Mouse (Mus musculus) frontal cortex, adult (tissue): Measurements from ENCODE around the gene Clptm1.

Experiments
- ATAC-seq: cut with Nextera tagmentation; 2 replicates; pipeline ENCODE4 v1.9.2; 2017; ENCODE audit warnings: mild to moderate bottlenecking, moderate library complexity, mixed read lengths; ENCODE audit not compliant: low TSS enrichment

The Clptm1 gene

DNA sequence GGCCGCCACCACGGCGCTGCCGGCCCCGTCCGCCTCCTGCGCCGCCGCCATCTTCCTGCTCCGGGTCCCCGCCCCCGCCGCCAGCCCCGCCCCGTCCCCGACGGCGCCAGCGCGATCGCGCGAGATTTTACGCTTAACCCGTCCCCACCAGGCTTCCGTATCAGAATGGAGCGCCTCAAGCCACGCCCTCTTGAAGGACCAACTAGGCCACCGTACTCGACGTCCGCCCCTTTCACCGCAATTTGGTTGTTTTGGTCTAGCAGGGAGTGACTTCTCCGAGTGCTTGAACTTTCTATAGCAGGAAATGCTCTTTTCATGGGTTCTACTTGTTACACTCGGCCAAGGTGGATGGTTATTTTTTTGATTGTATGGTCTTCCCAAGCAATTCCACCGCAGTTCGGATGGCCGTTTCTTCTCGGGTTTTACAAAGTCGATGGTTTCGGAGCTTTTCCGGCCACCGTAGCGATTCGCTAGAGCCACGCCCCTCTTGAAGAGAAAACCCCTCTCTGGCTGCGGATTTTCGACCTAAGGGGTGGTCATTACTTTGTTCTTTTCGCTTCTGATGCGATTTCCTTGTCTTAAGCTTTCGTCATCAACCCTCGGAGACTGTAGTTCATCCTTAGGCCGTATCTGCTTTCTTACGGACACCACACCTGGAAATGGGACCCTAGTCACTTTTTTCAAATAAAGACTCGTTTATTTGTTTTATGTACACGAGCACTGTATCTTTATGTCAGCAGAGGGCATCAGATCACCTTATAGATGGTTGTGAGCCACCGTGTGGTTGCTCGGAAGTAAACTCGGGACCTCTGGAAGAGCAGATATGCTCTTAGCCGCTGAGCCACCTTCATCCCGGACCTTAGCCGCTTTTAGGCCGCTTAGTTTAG lies at the start of gene Clptm1:
Clptm1 (minus strand) TSS at position 79 of the 887 bp plus-strand sequence.
- ATAC-seq: peak; percentile 46

DNA sequence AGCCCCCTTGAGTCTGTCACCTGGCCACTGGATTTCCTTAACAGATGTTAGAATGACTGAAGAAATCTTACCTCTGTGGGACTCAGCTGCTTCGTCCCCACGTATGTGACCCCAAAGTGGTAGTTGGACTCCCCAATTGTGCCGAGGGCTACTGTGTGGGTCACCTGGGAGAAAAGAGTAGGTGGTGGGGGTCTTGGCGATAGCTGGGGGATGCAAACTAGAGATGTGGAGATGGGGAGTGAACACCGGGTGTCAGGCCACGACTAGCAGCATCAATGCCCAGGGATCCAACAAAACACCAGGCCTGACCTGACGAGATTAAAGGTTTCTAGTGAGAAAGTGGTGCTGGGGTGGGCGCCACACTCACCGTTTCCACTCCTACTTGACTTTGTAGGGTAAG lies 48.8 kb upstream of the Clptm1 start:
- ATAC-seq: no peak

- no peak for ATAC-seq
Measured at GRCm38 (mm10) chr7:19713196-19713595, 48.4 kb upstream of the Clptm1 start.

GRCm38 (mm10) chr7:19712414-19712813 lies 47.6 kb upstream of the Clptm1 start:
- no peak for ATAC-seq

GRCm38 (mm10) chr7:19710650-19711049 lies 45.8 kb upstream of the Clptm1 start:
- ATAC-seq: no peak

- no peak for ATAC-seq
Measured at GRCm38 (mm10) chr7:19705271-19705670, 40.4 kb upstream of the Clptm1 start.

GRCm38 (mm10) chr7:19704475-19704874 lies 39.6 kb upstream of the Clptm1 start:
- no peak for ATAC-seq

- ATAC-seq: no peak
Measured at GRCm38 (mm10) chr7:19702859-19703555, 38.2 kb upstream of the Clptm1 start.

DNA sequence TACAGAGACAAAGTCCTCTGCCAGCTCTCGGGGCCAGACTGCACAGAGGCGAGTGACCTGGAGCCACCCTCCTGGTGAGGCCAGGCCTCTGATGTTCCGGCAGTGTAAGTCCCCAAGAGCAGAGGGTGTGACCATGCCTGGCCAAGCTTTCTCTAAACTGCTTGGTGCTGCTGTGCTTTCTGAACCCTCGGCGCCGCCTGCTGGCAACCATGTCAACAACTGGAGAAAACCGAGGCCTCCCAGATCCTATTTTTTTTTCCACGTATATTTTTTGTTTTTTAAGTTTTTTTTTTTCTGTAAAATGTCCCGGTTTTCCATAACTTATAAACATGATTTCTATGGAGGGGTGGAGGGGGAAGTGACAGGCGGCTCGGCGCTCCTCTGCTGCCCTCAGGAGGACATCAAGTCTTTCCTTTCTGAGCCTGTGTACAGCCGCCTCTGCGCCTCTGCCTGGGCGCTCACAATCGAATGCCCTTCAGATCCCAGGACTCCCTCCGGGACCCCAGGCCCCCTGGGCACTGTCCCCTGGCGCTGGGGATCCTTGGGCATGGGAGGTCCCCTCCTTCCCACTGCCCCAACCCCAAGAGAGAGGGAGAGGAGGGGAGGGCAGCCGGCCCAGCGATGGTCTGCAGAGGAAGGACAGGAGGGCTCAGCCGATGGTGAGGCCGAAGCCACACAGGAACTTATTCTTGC lies 36.4 kb upstream of the Clptm1 start:
- peak; percentile 53 for ATAC-seq

- no peak for ATAC-seq
Measured at GRCm38 (mm10) chr7:19700299-19701068, 35.7 kb upstream of the Clptm1 start.

DNA sequence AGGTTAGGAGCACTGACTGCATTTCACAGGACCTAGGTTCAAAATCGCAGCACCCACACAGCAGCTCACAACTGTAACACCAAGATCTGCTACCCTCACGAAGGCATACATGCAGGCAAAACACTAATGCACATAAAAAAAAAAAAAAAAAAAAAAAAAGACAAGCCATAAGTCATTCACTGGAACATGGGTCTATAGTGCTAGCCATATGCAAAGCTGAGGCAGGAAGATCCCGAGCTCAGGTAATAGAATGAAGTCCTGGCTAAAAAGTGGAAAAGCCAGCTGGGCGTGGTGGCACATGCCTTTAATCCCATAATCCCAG lies 35.0 kb upstream of the Clptm1 start:
- no peak for ATAC-seq

GRCm38 (mm10) chr7:19698907-19699826 lies 34.3 kb upstream of the Clptm1 start, which contains the start of gene Apoe:
Apoe (minus strand) TSS chr7:19699188.
- ATAC-seq: peak; percentile 39

DNA sequence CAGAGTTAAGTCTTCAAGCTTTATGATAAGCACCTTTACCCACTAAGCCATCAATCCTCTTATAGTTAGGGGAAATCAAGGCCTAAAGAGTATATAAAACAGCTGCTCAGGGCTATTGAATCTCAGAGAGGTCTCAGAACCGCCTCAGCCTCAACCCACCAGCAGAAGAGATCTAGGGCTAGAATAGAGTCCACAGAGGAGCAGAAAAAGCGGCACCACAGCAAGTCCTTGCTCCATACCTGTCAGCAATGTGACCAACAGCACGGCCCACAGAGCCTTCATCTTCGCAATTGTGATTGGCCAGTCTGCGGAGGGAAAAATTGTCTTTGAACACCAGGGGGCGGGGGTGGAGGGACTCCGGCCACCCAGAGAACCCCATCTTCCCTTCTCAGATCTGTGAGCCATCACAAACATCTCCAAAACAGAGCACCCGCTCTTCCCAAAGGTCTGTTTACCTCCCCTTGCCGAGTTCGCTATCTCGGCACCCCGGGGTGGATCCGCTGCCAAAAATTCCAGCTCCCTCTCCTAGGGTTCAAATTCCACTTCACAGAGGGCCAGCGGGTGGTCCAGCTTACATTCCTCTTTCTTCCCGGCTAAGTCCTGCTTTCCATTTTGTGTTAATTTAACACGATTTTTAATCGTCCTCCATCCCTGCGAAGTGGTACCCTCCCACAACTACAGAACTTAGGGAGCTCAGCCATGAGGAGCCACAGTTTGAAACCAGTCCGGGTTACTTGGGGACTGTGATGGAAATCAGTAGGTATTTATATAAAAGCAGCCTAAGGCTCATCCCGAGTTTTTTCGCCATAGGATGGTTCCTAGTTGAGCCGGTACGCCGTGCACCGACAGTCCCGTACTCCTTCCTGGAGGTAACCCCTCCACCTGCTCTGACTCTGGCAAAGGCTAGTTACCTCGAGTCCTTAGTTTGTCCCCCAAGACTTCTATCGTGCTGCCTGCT lies 33.4 kb upstream of the Clptm1 start:
- peak; percentile 24; the same call in 1 of the 2 replicates for ATAC-seq

DNA sequence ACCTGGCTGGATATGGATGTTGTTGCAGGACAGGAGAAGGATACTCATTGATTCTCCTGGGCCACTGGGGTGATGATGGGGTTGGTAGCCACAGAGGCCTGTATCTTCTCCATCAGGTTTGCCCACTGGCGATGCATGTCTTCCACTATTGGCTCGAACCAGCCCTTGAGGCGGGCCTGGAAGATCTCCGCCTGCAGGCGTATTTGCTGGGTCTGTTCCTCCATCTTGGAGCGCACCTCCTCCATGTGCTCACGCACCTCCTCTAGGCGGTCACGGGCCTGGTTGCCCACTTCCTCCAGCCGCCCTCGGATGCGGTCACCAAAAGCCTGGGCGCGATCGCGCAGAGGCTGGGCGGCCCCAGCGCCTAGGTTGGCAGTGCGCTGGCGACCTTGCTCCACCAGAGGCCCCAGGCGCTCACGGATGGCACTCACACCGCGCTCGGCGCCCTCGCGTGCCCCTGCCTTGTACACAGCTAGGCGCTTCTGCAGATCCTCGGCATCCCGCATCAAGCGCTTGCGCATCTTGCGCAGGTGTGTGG lies 31.6 kb upstream of the Clptm1 start:
- no peak for ATAC-seq

GRCm38 (mm10) chr7:19695881-19696280 lies 31.0 kb upstream of the Clptm1 start:
- no peak for ATAC-seq

GRCm38 (mm10) chr7:19695213-19695594 lies 30.4 kb upstream of the Clptm1 start:
- ATAC-seq: no peak

- ATAC-seq: no peak
Measured at GRCm38 (mm10) chr7:19694336-19695212, 29.7 kb upstream of the Clptm1 start.

DNA sequence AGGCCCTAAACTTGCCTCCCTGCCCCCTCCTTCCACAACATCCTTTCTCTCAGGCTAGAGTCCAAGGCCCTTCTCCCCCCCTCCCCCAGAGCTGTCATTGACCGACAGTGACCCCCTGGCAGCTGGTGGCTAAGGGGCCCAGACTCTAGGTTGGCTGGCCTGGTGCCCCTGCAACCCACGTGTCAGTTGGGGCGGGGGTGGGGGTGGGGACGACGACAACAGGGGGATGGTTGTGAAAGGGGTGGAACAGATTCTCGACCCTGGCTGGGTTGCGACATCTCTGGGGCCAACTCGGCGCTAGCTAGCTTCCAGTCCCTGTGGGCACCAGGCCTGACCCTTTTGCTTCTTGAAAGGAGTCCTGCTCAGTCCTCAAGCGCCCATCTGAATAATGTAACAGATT lies 28.6 kb upstream of the Clptm1 start:
- peak; percentile 73 for ATAC-seq
